Mouse (Mus musculus) intestine, postnatal 0 days (tissue): Measurements from ENCODE around the gene St7l. TPM values are rescaled to one million over a fixed set of nuclear protein-coding genes. Genes with fewer than 3 reads are reported as not detected.
"Not testable (repeated sequence)": the region's sequence is repeated elsewhere in the genome, so short reads cannot be mapped to it uniquely, and the experiment has no call there.

ENCODE experiments used
- ATAC-seq: fragments of 200-750 bp; cut with Nextera tagmentation; 2 replicates; pipeline ENCODE4 v1.8.0; 2017; ENCODE audit warnings: mild to moderate bottlenecking, moderate TSS enrichment, moderate library complexity
- H3K27ac ChIP-seq: fragments of 300-500 bp; sonication (generic); 2 replicates; pipeline ENCODE4 v1.5.1; 2014; ENCODE audit warnings: mild to moderate bottlenecking, low read depth, low read length, moderate library complexity
- H3K27me3 ChIP-seq: fragments of 300-500 bp; sonication (generic); replicated peaks from 2 replicates; pipeline ENCODE4 v1.6.1; 2014; ENCODE audit warnings: low read length, mixed read lengths; ENCODE audit not compliant: control insufficient read depth, insufficient read depth
- H3K36me3 ChIP-seq: fragments of 300-500 bp; sonication (generic); 2 replicates; pipeline ENCODE4 v1.6.1; 2014; ENCODE audit warnings: mild to moderate bottlenecking, moderate library complexity; ENCODE audit not compliant: control insufficient read depth, insufficient read depth
- H3K4me1 ChIP-seq: fragments of 300-500 bp; sonication (generic); replicated peaks from 2 replicates; pipeline ENCODE4 v1.6.1; 2014; ENCODE audit warnings: antibody characterized with exemption, low read length, mixed read lengths; ENCODE audit not compliant: control insufficient read depth, insufficient read depth
- H3K4me2 ChIP-seq: fragments of 300-500 bp; sonication (generic); replicated peaks from 2 replicates; pipeline ENCODE4 v1.6.1; 2014; ENCODE audit warnings: low read depth, mild to moderate bottlenecking, moderate library complexity
- H3K4me3 ChIP-seq: fragments of 300-500 bp; sonication (generic); 2 replicates; pipeline ENCODE4 v1.5.1; 2014; ENCODE audit warnings: low read depth, low read length
- H3K9ac ChIP-seq: fragments of 300-500 bp; sonication (generic); 2 replicates; pipeline ENCODE4 v1.6.1; 2014; ENCODE audit warnings: mild to moderate bottlenecking, low read depth, low read length
- H3K9me3 ChIP-seq: fragments of 300-500 bp; sonication (generic); 2 replicates; pipeline ENCODE4 v1.6.1; 2016; ENCODE audit warnings: mixed run types; ENCODE audit not compliant: control insufficient read depth
- CTCF ChIP-seq: sonication (generic); IDR thresholded peaks from 2 replicates; pipeline ENCODE4 v1.5.1; 2016; ENCODE audit warnings: low read depth, mild to moderate bottlenecking, control low read depth, antibody characterized with exemption, moderate library complexity
- WGBS: fragments of 180-500 bp; shearing (Covaris S2); extraction: QIAGEN DNeasy Blood & Tissue Kit; methylation state at CpG from one replicate; pipeline ENCODE4 v1.1.7; 2014; 5-methylcytosine and 5-hydroxymethylcytosine counted together
- polyA plus RNA-seq: library from polyadenylated mRNA; unstranded; fragments of >200 nt; fragmentation: Nextera tagmentation; extraction: Ambion mirVana; gene quantifications from 2 replicates; pipeline ENCODE4 v1.2.1, GENCODE M21; 2015

Gene St7l
- polyA plus RNA-seq, 1 experiment from 2014 or later: 21.9 TPM

DNA sequence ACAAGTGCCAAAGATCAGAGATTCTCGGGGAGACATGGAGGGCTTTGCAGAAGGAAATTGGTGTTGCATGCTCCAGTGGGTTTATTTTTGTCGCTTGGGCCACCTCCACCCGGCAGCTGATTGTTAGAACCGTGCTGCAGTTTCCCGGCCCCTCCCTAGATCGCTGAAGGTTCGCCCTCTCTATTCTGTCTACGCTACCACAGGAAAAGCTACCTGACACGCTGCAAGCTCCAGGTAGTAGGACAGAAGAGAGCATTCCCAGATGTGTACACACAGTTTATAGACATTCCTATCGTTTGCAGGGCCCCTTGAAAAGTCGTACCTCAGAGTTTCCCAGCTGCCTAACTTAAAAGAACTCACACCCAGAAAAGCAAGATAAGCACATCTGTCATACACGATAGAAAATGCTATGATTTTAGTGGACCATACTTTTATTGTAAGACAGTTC is 1.6 kb downstream of the St7l start:
- Histone ChIP-seq H3K9me3 (no peaks in the 10 kb centered on the region), H3K27ac (peak overlapping the region; percentile 99), H3K9ac (peak overlapping the region; percentile 97), H3K4me3 (peak overlapping the region; percentile 98), H3K36me3 (no peaks in the 10 kb centered on the region; the same call in 1 of the 2 replicates), H3K4me2 (peak overlapping the region; percentile 75), H3K4me1 (no peaks in the 10 kb centered on the region; the same call in 1 of the 2 replicates), H3K27me3 (no peaks in the 10 kb centered on the region)
- TF ChIP-seq CTCF: no peak
- peak; percentile 33 for ATAC-seq
- under 1% methylated on average over 12 of the region's 12 CpGs for WGBS

DNA sequence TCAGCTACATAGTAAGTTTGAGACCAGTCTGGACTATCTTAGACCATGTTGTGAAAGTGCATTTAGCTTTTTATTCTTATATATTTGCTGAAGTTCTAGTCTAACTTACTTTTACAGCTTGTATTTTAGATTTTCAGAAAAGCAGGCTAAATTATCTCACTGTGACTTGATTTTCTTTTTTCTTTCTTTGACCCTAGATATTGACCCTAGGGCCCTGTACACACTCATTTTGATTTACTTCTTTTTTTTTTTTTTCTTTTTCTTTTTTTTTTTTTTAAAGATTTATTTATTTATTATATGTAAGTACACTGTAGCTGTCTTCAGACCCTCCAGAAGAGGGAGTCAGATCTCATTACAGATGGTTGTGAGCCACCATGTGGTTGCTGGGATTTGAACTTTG is 2.9 kb downstream of the St7l start:
- H3K4me2 ChIP-seq, ATAC-seq, H3K27ac ChIP-seq, H3K4me1 ChIP-seq, H3K9me3 ChIP-seq, H3K27me3 ChIP-seq, H3K4me3 ChIP-seq, H3K9ac ChIP-seq: not testable (repeated sequence)
- peaks cover 13% of the 10 kb centered on the region for H3K36me3 ChIP-seq

DNA sequence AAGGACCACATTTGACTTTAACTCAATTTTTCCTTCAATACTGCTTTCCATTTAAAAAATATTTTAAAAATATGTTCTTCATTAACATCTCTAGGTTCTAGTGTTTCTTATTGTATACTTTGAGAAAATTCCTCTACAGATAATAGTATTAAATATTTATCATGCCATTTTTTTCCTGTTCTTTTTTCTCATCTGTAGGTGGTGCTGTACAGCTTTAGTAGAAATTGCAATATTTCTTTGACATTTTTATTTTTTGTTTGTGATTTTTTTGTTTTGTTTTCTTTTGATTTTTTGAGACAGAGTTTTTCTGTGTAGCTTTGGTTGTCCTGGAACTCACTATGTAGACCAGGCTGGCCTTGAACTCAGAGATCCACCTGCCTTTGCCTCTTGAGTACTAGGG is 5.8 kb downstream of the St7l start:
- H3K9ac ChIP-seq: no peak overlapping the region
- peak; percentile 43 for TF ChIP-seq CTCF
- peaks cover 32% of the 10 kb centered on the region for H3K36me3 ChIP-seq
- H3K4me1 ChIP-seq: no peaks in the 10 kb centered on the region
- no peak for ATAC-seq
- H3K27ac ChIP-seq: no peak overlapping the region
- no peaks in the 10 kb centered on the region for H3K27me3 ChIP-seq
- no peak overlapping the region for H3K4me2 ChIP-seq
- H3K4me3 ChIP-seq: no peak overlapping the region
- no peaks in the 10 kb centered on the region for H3K9me3 ChIP-seq

DNA sequence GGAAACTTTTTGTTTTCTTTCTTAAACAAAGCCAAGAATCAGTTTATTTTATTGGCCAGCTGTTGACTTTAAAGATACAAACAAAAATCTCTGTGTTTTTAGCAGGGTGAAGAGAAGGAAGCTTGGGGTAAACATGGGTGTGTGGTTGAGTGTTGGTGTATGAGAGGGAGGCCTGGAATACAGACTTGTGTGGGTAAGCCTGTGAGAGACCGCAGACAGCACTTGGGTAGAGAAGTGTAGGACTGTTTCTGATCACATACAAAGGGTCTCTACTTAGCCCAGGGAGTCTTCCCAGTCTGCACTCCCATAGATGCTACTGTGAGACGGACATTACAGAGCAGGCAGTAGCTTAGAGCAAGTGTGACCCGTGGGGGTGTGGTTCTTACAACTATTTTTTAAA is 24.8 kb downstream of the St7l start:
- no peaks in the 10 kb centered on the region for H3K27me3 ChIP-seq
- no peak for TF ChIP-seq CTCF
- no peaks in the 10 kb centered on the region for H3K4me1 ChIP-seq
- H3K36me3 ChIP-seq: peaks cover 25% of the 10 kb centered on the region
- H3K9ac ChIP-seq: no peak overlapping the region
- H3K4me2 ChIP-seq: no peak overlapping the region
- no peaks in the 10 kb centered on the region for H3K9me3 ChIP-seq
- no peak overlapping the region for H3K4me3 ChIP-seq
- no peak for ATAC-seq
- no peak overlapping the region for H3K27ac ChIP-seq
- 83% methylated on average over 3 of the region's 3 CpGs for WGBS

DNA sequence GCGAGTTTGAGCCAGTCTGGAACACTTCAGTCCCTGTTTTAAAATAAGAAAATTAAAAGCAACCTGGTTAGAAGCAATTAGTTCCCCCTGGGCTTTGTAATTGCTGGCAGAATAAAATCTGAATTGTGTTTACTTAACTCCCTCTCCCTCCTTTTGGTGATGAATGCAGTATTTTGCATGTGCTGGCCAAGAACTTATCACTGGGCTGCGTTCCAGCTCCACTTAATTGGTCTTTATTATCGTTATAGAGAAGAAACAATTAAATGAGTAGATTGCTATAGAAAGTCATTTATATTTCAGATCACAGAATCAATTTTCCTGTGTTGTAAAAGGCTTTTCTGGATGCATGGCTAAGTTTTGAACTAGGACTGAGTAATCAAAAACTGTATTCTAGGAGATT is 32.3 kb downstream of the St7l start:
- no peak overlapping the region for H3K9ac ChIP-seq
- H3K4me3 ChIP-seq: no peak overlapping the region
- TF ChIP-seq CTCF: no peak

DNA sequence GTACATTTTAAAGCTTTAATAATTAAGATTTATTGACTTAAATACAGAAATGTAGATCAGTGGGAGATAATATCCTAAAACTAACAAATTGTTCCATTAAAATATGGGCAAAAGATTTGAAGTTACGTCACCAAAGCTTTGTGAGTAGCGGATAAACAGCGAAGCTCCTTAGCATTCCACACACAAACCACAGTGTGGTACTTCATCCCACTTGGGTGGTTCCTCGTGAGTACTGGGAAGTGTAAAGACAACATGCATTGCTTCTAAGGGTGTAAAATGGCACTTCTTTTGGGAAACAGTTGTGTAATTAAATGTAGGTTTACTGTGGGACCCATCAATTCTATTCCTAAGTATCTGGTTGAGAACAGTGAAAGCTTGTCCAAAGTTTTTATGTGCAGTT is 37.3 kb downstream of the St7l start:
- Histone ChIP-seq H3K36me3 (peaks cover 46% of the 10 kb centered on the region), H3K9me3 (no peaks in the 10 kb centered on the region), H3K4me3 (no peak overlapping the region), H3K27ac (no peak overlapping the region), H3K4me1 (no peaks in the 10 kb centered on the region), H3K4me2 (no peak overlapping the region), H3K9ac (no peak overlapping the region), H3K27me3 (no peaks in the 10 kb centered on the region)
- ATAC-seq: no peak
- no peak for TF ChIP-seq CTCF
- 91% methylated on average over 4 of the region's 4 CpGs for WGBS

More for the DNA sequence above, 32.3 kb downstream of the St7l start:
- ATAC-seq: no peak
- H3K27me3 ChIP-seq: no peaks in the 10 kb centered on the region
- H3K27ac ChIP-seq: no peak overlapping the region
- peaks cover 46% of the 10 kb centered on the region for H3K36me3 ChIP-seq
- no peak overlapping the region for H3K4me2 ChIP-seq
- H3K9me3 ChIP-seq: no peaks in the 10 kb centered on the region
- no peaks in the 10 kb centered on the region for H3K4me1 ChIP-seq
- WGBS: 73% methylated on average over 3 of the region's 3 CpGs

DNA sequence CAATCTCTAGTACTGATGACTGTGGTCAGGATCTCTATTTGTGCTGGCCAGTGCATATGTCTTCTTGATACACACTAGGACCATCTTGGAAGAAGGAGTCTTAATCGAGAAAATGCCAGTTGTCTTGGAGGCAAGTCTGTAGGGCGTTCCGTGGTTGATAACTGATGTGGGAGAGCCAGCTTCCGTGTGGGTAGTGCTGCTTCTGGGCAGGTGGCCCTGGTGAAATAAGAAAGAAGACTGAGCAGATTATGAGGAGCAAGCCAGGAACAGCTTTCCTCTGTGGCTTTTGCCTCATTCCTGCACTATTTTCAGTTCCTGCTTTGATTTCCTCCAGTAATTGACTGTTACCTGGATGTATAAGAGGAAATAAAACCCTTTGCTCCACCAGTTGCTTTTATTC is 41.6 kb downstream of the St7l start:
- TF ChIP-seq CTCF: no peak
- H3K4me3 ChIP-seq: no peak overlapping the region
- peaks cover 31% of the 10 kb centered on the region for H3K36me3 ChIP-seq
- no peak overlapping the region for H3K27ac ChIP-seq
- no peak overlapping the region for H3K9ac ChIP-seq
- no peak for ATAC-seq
- H3K9me3 ChIP-seq: no peaks in the 10 kb centered on the region
- 92% methylated on average over 4 of the region's 4 CpGs for WGBS
- H3K4me2 ChIP-seq: no peak overlapping the region
- H3K27me3 ChIP-seq: no peaks in the 10 kb centered on the region
- H3K4me1 ChIP-seq: no peaks in the 10 kb centered on the region
